In the genomic region with DNA sequence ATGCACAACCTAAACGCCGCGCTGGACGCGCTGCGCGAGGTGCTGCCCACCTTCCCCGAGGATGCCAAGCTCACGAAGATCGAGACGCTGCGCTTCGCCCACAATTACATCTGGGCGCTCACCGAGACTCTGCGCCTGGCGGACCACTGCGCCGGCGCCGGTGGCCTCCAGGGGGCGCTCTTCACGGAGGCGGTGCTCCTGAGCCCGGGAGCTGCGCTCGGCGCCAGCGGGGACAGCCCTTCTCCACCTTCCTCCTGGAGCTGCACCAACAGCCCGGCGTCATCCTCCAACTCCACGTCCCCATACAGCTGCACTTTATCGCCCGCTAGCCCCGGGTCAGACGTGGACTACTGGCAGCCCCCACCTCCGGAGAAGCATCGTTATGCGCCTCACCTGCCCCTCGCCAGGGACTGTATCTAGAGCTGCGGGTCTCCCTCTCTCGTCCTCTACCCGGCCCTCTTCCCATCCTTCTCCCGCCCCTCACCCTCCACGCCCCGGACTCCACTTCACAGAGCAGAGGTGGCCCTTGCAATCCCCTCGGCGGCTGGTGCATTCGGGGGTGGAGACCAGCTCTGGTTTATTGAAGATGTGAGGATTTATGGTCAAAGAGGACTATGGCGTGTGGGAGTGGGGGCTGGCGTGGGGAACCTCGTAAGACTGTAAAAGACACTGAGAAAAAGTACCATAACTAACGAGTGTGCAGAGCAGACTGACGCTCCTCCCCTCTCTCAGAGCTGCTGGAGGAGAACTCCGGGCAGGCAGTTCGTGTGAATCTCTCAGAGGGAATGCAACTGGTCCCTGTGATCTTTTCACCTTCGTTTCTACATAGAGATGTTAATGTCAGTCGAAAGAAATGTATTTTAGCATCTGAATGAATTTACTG, we compare ENCODE assay signal across 8 mouse cellular contexts. TPM values are rescaled to one million over a fixed set of nuclear protein-coding genes. Genes with fewer than 3 reads are reported as not detected.
DNase-seq lines count a peak whose midpoint lies in the region; ATAC-seq lines count a peak whose summit lies in the region.

No protein-coding gene starts in this region.

- ATAC-seq in embryonic facial prominence, embryonic 12.5 days (ENCODE audit: insufficient number of reproducible peaks, insufficient read depth, low FRiP score, low TSS enrichment) = peak; percentile 84
- peak; percentile 67 for ATAC-seq in heart, embryonic 11.5 days (replicated peaks; ENCODE audit: insufficient number of reproducible peaks, low FRiP score, low TSS enrichment)
- ATAC-seq in kidney, embryonic 15.5 days (replicated peaks; ENCODE audit: low FRiP score) = peak; percentile 87
- ATAC-seq in liver, embryonic 12.5 days = peak; percentile 66
- ATAC-seq in stomach, embryonic 14.5 days (ENCODE audit: insufficient number of reproducible peaks, insufficient read depth, low FRiP score, low read depth) = peak; percentile 91

- DNase-seq in CD4-positive helper T cell, adult 2 months (ENCODE audit: low read depth, low spot score) = peak; percentile 77
- DNase-seq in adrenal gland, postnatal 4 days (ENCODE audit: low spot score in 2 of 2) = peak; percentile 33 to 56
- peak; percentile 80 for DNase-seq in naive thymus-derived CD4-positive, alpha-beta T cell, adult 2 months (ENCODE audit: low read depth)

- peaks cover 23% of the 10 kb centered on the region for H3K4me1 ChIP-seq in embryonic facial prominence, embryonic 12.5 days
- peaks cover 17% of the 10 kb centered on the region for H3K4me1 ChIP-seq in heart, embryonic 11.5 days (ENCODE audit: control insufficient read depth, insufficient read depth, low read length)
- peaks cover 27% of the 10 kb centered on the region for H3K4me1 ChIP-seq in kidney, embryonic 15.5 days
- peaks cover 25% of the 10 kb centered on the region for H3K4me1 ChIP-seq in liver, embryonic 12.5 days
- peaks cover 20% of the 10 kb centered on the region for H3K4me1 ChIP-seq in stomach, embryonic 14.5 days (ENCODE audit: control insufficient read depth, insufficient read depth, low read length)

- peak overlapping the region; percentile 41 for H3K4me3 ChIP-seq in embryonic facial prominence, embryonic 12.5 days
- peak overlapping the region; percentile 52 for H3K4me3 ChIP-seq in heart, embryonic 11.5 days (ENCODE audit: low read depth, low read length)
- peak overlapping the region; percentile 38 for H3K4me3 ChIP-seq in kidney, embryonic 15.5 days (replicated peaks)
- peak overlapping the region; percentile 36 for H3K4me3 ChIP-seq in liver, embryonic 12.5 days
- H3K4me3 ChIP-seq in stomach, embryonic 14.5 days (ENCODE audit: low read depth, low read length) = peak overlapping the region; percentile 31

- H3K9ac ChIP-seq in embryonic facial prominence, embryonic 12.5 days = no peak overlapping the region
- no peak overlapping the region for H3K9ac ChIP-seq in heart, embryonic 11.5 days (ENCODE audit: low read depth, low read length)
- 0 out of 2 replicates have a peak overlapping the region, but pooled peaks have one; percentile 22 for H3K9ac ChIP-seq in kidney, embryonic 15.5 days
- no peak overlapping the region for H3K9ac ChIP-seq in liver, embryonic 12.5 days
- no peak overlapping the region for H3K9ac ChIP-seq in stomach, embryonic 14.5 days (replicated peaks; ENCODE audit: low read depth, low read length)

- peak overlapping the region; percentile 69 for H3K4me2 ChIP-seq in embryonic facial prominence, embryonic 12.5 days (replicated peaks)
- H3K4me2 ChIP-seq in heart, embryonic 11.5 days = peak overlapping the region; percentile 89
- H3K4me2 ChIP-seq in kidney, embryonic 15.5 days = peak overlapping the region; percentile 69
- peak overlapping the region; percentile 62 for H3K4me2 ChIP-seq in liver, embryonic 12.5 days
- peak overlapping the region; percentile 68 for H3K4me2 ChIP-seq in stomach, embryonic 14.5 days (replicated peaks; ENCODE audit: low read depth, low read length)

- WGBS in embryonic facial prominence, embryonic 12.5 days = under 1% methylated on average over 58 of the region's 58 CpGs
- WGBS in heart, embryonic 11.5 days (ENCODE audit: insufficient replicate concordance) = 1% methylated on average over 58 of the region's 58 CpGs
- under 1% methylated on average over 58 of the region's 58 CpGs for WGBS in kidney, embryonic 15.5 days
- WGBS in liver, embryonic 12.5 days (ENCODE audit: insufficient replicate concordance) = 2% methylated on average over 58 of the region's 58 CpGs
- 1% methylated on average over 58 of the region's 58 CpGs for WGBS in stomach, embryonic 14.5 days

- H3K27ac ChIP-seq in embryonic facial prominence, embryonic 12.5 days = no peak overlapping the region
- no peak overlapping the region for H3K27ac ChIP-seq in heart, embryonic 11.5 days (ENCODE audit: low read depth, low read length)
- no peak overlapping the region for H3K27ac ChIP-seq in kidney, embryonic 15.5 days
- no peak overlapping the region for H3K27ac ChIP-seq in liver, embryonic 12.5 days
- no peak overlapping the region for H3K27ac ChIP-seq in stomach, embryonic 14.5 days (ENCODE audit: low read length)

- peaks cover 91% of the 10 kb centered on the region for H3K27me3 ChIP-seq in embryonic facial prominence, embryonic 12.5 days
- peaks cover 80% of the 10 kb centered on the region for H3K27me3 ChIP-seq in heart, embryonic 11.5 days (ENCODE audit: control insufficient read depth, insufficient read depth, low read length)
- H3K27me3 ChIP-seq in kidney, embryonic 15.5 days = peaks cover 96% of the 10 kb centered on the region
- H3K27me3 ChIP-seq in liver, embryonic 12.5 days (replicated peaks) = peaks cover 97% of the 10 kb centered on the region
- H3K27me3 ChIP-seq in stomach, embryonic 14.5 days (ENCODE audit: control insufficient read depth, insufficient read depth, low read length) = peaks cover 76% of the 10 kb centered on the region

- no peaks in the 10 kb centered on the region for H3K9me3 ChIP-seq in embryonic facial prominence, embryonic 12.5 days
- H3K9me3 ChIP-seq in heart, embryonic 11.5 days (replicated peaks; ENCODE audit: control insufficient read depth, low read length) = no peaks in the 10 kb centered on the region
- H3K9me3 ChIP-seq in kidney, embryonic 15.5 days (replicated peaks) = no peaks in the 10 kb centered on the region
- H3K9me3 ChIP-seq in liver, embryonic 12.5 days (replicated peaks) = no peaks in the 10 kb centered on the region
- no peaks in the 10 kb centered on the region for H3K9me3 ChIP-seq in stomach, embryonic 14.5 days (ENCODE audit: control insufficient read depth, low read depth, low read length)

- no peaks in the 10 kb centered on the region for H3K36me3 ChIP-seq in embryonic facial prominence, embryonic 12.5 days
- H3K36me3 ChIP-seq in heart, embryonic 11.5 days (ENCODE audit: control insufficient read depth, insufficient read depth, low read length) = no peaks in the 10 kb centered on the region
- H3K36me3 ChIP-seq in kidney, embryonic 15.5 days = no peaks in the 10 kb centered on the region
- H3K36me3 ChIP-seq in liver, embryonic 12.5 days = no peaks in the 10 kb centered on the region
- H3K36me3 ChIP-seq in stomach, embryonic 14.5 days (ENCODE audit: control insufficient read depth, insufficient read depth, low read length) = no peaks in the 10 kb centered on the region

RNA-seq across cellular contexts. Expression of gene Neurog2, which starts 1.4 kb away (rescaled TPM):
- not detected for total RNA-seq in adrenal gland, postnatal 4 days (2021)
- 3.9 and 5.2 TPM in 2 replicates for polyA plus RNA-seq in embryonic facial prominence, embryonic 12.5 days (2016; fragmentation: Nextera tagmentation; extraction: Ambion mirVana)
- not detected in 2 replicates for polyA plus RNA-seq in heart, embryonic 11.5 days (2014; fragmentation: Nextera tagmentation; extraction: Ambion mirVana)
- polyA plus RNA-seq in kidney, embryonic 15.5 days (2015; fragmentation: Nextera tagmentation; extraction: Ambion mirVana) = not detected in 2 replicates
- polyA plus RNA-seq in liver, embryonic 12.5 days (2016; fragmentation: Nextera tagmentation; extraction: Ambion mirVana) = not detected in 2 replicates
- not detected in 2 replicates for polyA plus RNA-seq in stomach, embryonic 14.5 days (2014; fragmentation: Nextera tagmentation; extraction: Ambion mirVana)
